Mouse (Mus musculus) spleen, adult 2 months (tissue): ENCODE results near the gene Olfr1044. TPM values are rescaled to one million over a fixed set of nuclear protein-coding genes. Genes with fewer than 3 reads are reported as not detected.

Source experiments
- DNase-seq, 2 experiments: peaks; one replicate each; pipeline versions ENCODE4 v3.0.0 to v3.0.0-alpha.2; 2012 to 2021; ENCODE audit warnings: low spot score in 2 of 2, low read depth in 1 of 2
- H3K27ac ChIP-seq: fragments of 200-500 bp; 2 replicates; pipeline ENCODE4 v1.5.1; 2012; ENCODE audit warnings: low read length, inconsistent platforms; ENCODE audit not compliant: insufficient read depth
- H3K27me3 ChIP-seq: fragments of 200-500 bp; 2 replicates; pipeline ENCODE4 v1.6.1; 2012; ENCODE audit warnings: mild to moderate bottlenecking, moderate library complexity, low read length, inconsistent platforms; ENCODE audit not compliant: control insufficient read depth, insufficient read depth
- H3K36me3 ChIP-seq: fragments of 200-500 bp; 2 replicates; pipeline ENCODE4 v1.6.1; 2012; ENCODE audit warnings: mild to moderate bottlenecking, low read length, inconsistent platforms; ENCODE audit not compliant: control insufficient read depth, insufficient read depth
- H3K4me1 ChIP-seq: fragments of 200-500 bp; 2 replicates; pipeline ENCODE4 v1.6.1; 2011; ENCODE audit warnings: inconsistent platforms; ENCODE audit not compliant: control insufficient read depth, insufficient read depth, insufficient read length
- H3K4me3 ChIP-seq: fragments of 200-500 bp; 2 replicates; pipeline ENCODE4 v1.5.1; 2011; ENCODE audit warnings: mild to moderate bottlenecking, inconsistent platforms; ENCODE audit not compliant: insufficient read depth, insufficient read length; ENCODE audit errors: extremely low read depth
- CTCF ChIP-seq: fragments of 200-500 bp; IDR thresholded peaks from 2 replicates; pipeline ENCODE4 v1.5.1; 2011; ENCODE audit warnings: mild to moderate bottlenecking, inconsistent platforms; ENCODE audit not compliant: insufficient read depth, insufficient read length, insufficient replicate concordance; ENCODE audit errors: extremely low read depth
- POLR2A ChIP-seq: fragments of 200-500 bp; IDR thresholded peaks from 2 replicates; pipeline ENCODE4 v1.6.1; 2011; ENCODE audit warnings: low read depth, low read length, inconsistent platforms
- WGBS: fragments of 180-500 bp; shearing (Covaris S2); methylation state at CpG from one replicate; pipeline ENCODE4 v1.1.7; 2018; 5-methylcytosine and 5-hydroxymethylcytosine counted together
- polyA plus RNA-seq: library from polyadenylated mRNA; depleted of rRNA; stranded (reverse); fragments of >200 nt; gene quantifications from 2 replicates; pipeline ENCODE4 v1.2.3, GENCODE M21; 2012; rRNA removed

Gene Olfr1044
- polyA plus RNA-seq, 1 experiment = not detected

DNA sequence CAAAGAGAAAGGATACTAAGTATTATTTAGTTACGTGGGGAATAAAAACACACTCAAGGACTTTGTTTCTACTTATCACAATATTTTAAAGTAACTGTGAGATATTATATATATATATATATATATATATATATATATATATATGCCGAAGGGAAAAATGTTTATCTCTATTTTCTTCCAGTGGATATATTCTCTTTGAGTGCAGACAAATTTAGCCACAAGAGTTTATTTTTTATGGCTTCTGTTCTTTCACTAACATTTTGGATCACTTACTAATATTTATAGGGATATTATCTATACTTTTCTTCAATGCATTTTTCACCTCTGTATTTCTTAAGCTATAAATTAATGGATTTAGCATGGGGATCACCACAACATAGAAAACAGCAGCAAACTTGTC lies 15.9 kb downstream of the Olfr1044 start, which contains the start of gene Olfr1042:
Gene Olfr1042 (minus strand): TSS at position 101 of the 400 bp plus-strand sequence.
- 87% methylated on average over 2 of the region's 2 CpGs for WGBS
- DNase-seq = no peak
- no peaks in the 10 kb centered on the region for H3K36me3 ChIP-seq
- H3K27ac ChIP-seq = no peak within 1 kb of the TSS
- no peak for TF ChIP-seq POLR2A
- TF ChIP-seq CTCF = no peak
- H3K4me1 ChIP-seq = no peaks in the 10 kb centered on the region
- H3K4me3 ChIP-seq = no peak within 1 kb of the TSS
- no peaks in the 10 kb centered on the region for H3K27me3 ChIP-seq

DNA sequence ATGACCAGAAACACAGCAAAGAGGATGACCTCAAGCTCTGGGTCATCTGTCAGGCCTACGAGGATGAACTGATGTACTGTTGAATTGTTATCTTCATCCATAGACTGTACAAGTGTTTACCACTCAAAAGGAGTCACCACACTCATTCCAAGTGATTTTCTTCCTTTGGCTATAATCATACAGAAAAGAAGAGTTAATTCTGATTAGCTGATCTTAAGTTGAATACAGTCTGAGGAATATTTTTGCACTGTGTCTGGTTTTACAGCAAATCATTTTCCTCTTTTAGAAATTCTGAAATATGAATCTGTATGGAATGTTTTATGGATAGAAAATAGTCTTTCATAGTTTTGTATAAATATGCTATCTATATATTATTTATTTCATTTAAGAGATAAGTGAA lies 31.0 kb downstream of the Olfr1044 start, which contains the start of gene Olfr1040:
Gene Olfr1040 (minus strand): TSS at position 101 of the 400 bp plus-strand sequence.
- no peaks in the 10 kb centered on the region for H3K4me1 ChIP-seq
- no peaks in the 10 kb centered on the region for H3K36me3 ChIP-seq
- no peaks in the 10 kb centered on the region for H3K27me3 ChIP-seq
- no peak for DNase-seq
- no peak within 1 kb of the TSS for H3K27ac ChIP-seq
- TF ChIP-seq POLR2A (no peak), CTCF (no peak)
- no peak within 1 kb of the TSS for H3K4me3 ChIP-seq
- WGBS = 80% methylated on average over 1 of the region's 1 CpGs

DNA sequence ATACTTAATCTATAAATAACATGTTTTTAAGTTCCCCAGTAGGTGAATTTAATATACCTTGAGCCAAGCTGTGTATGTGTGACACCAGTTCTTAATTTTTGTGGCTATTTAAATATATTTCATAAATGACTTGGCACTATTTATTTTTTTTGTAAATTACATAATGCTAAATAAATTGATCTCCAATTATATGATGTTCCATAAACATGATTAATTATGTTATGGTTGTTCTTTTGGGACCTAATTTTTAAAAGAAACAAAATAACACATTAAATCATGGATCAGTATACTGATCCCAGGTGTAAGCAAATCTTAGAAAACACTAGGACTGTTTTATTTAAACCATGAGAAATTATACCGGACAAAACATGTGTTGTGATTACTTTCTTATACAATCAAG lies 41.8 kb downstream of the Olfr1044 start, which contains the start of gene Olfr1039:
Gene Olfr1039 (minus strand): TSS at position 101 of the 400 bp plus-strand sequence.
- H3K4me3 ChIP-seq = no peak within 1 kb of the TSS; the same call in 1 of the 2 replicates
- TF ChIP-seq POLR2A (no peak), CTCF (no peak)
- no peak within 1 kb of the TSS for H3K27ac ChIP-seq
- H3K27me3 ChIP-seq = no peaks in the 10 kb centered on the region
- no peak for DNase-seq
- H3K36me3 ChIP-seq = no peaks in the 10 kb centered on the region
- no peaks in the 10 kb centered on the region for H3K4me1 ChIP-seq
- WGBS = 92% methylated on average over 1 of the region's 1 CpGs

Other genes with a start within 250 kb of the Olfr1044 start
- gene Olfr1028, start 227.4 kb downstream of the Olfr1044 start, polyA plus RNA-seq = not detected in 2 replicates
- not detected in 2 replicates for gene Olfr1029, start 203.9 kb downstream of the Olfr1044 start, polyA plus RNA-seq
- not detected in 2 replicates for gene Olfr1030, start 198.5 kb downstream of the Olfr1044 start, polyA plus RNA-seq
- not detected in 2 replicates for gene Olfr1031, start 187.5 kb downstream of the Olfr1044 start, polyA plus RNA-seq
- gene Olfr1032, start 172.3 kb downstream of the Olfr1044 start, polyA plus RNA-seq = not detected in 2 replicates
- 0.28 and 0.30 TPM in 2 replicates for gene Olfr1033, start 157.2 kb downstream of the Olfr1044 start, polyA plus RNA-seq
- gene Olfr1034, start 132.0 kb downstream of the Olfr1044 start, polyA plus RNA-seq = 0.06 and 0.11 TPM in 2 replicates
- not detected in 2 replicates for gene Olfr1036, start 103.8 kb downstream of the Olfr1044 start, polyA plus RNA-seq
- not detected in 2 replicates for gene Olfr1037, start 90.4 kb downstream of the Olfr1044 start, polyA plus RNA-seq
- not detected in 2 replicates for gene Olfr1039, start 41.9 kb downstream of the Olfr1044 start, polyA plus RNA-seq
- not detected in 2 replicates for gene Olfr1040, start 31.1 kb downstream of the Olfr1044 start, polyA plus RNA-seq
- not detected in 2 replicates for gene Olfr1042, start 16.0 kb downstream of the Olfr1044 start, polyA plus RNA-seq
- not detected in 2 replicates for gene Olfr1043, start 10.3 kb downstream of the Olfr1044 start, polyA plus RNA-seq
- not detected in 2 replicates for gene Olfr52, start 7.9 kb upstream of the Olfr1044 start, polyA plus RNA-seq
- not detected in 2 replicates for gene Olfr1045, start 25.2 kb upstream of the Olfr1044 start, polyA plus RNA-seq
- gene Olfr1046, start 41.5 kb upstream of the Olfr1044 start, polyA plus RNA-seq = not detected in 2 replicates
- gene Olfr1047, start 53.6 kb upstream of the Olfr1044 start, polyA plus RNA-seq = not detected in 2 replicates
- not detected in 2 replicates for gene Olfr1048, start 62.5 kb upstream of the Olfr1044 start, polyA plus RNA-seq
- not detected in 2 replicates for gene Olfr1049, start 80.5 kb upstream of the Olfr1044 start, polyA plus RNA-seq
- gene Olfr1051, start 101.3 kb upstream of the Olfr1044 start, polyA plus RNA-seq = not detected in 2 replicates
- not detected in 2 replicates for gene Olfr1052, start 114.6 kb upstream of the Olfr1044 start, polyA plus RNA-seq
- not detected in 2 replicates for gene Olfr1053, start 137.5 kb upstream of the Olfr1044 start, polyA plus RNA-seq
- gene Olfr1054, start 157.6 kb upstream of the Olfr1044 start, polyA plus RNA-seq = not detected in 2 replicates
- gene Olfr1055, start 172.5 kb upstream of the Olfr1044 start, polyA plus RNA-seq = not detected in 2 replicates
- not detected in 2 replicates for gene Olfr1056, start 184.6 kb upstream of the Olfr1044 start, polyA plus RNA-seq
- gene Olfr1057, start 200.6 kb upstream of the Olfr1044 start, polyA plus RNA-seq = not detected in 2 replicates
- gene Olfr1058, start 210.7 kb upstream of the Olfr1044 start, polyA plus RNA-seq = not detected in 2 replicates
- not detected in 2 replicates for gene Olfr1061, start 236.2 kb upstream of the Olfr1044 start, polyA plus RNA-seq
- gene Olfr1062, start 248.9 kb upstream of the Olfr1044 start, polyA plus RNA-seq = not detected in 2 replicates